Mouse (Mus musculus) liver, embryonic 14.5 days (tissue): ENCODE measurements around the gene Ints4. TPM values are rescaled to one million over a fixed set of nuclear protein-coding genes. Genes with fewer than 3 reads are reported as not detected.

ENCODE experiments used
- ATAC-seq: fragments of 200-750 bp; cut with Nextera tagmentation; 2 replicates; pipeline ENCODE4 v1.8.0; 2017; ENCODE audit warnings: moderate number of reproducible peaks, mild to moderate bottlenecking, moderate library complexity; ENCODE audit not compliant: insufficient read depth
- DNase-seq, 3 experiments: peaks; one replicate each; pipeline ENCODE4 v3.0.0-alpha.2; 2012 to 2013; ENCODE audit warnings: low read depth in 3 of 3, low spot score in 3 of 3
- H3K27ac ChIP-seq: fragments of 300-500 bp; sonication (generic); 2 replicates; pipeline ENCODE4 v1.5.1; 2014; ENCODE audit warnings: moderate library complexity, mild to moderate bottlenecking, control low read depth, inconsistent platforms
- H3K27me3 ChIP-seq: fragments of 300-500 bp; sonication (generic); 2 replicates; pipeline ENCODE4 v1.6.1; 2014; ENCODE audit warnings: mild to moderate bottlenecking, low read length, moderate library complexity; ENCODE audit not compliant: control insufficient read depth, insufficient read depth
- H3K36me3 ChIP-seq: fragments of 300-500 bp; sonication (generic); replicated peaks from 2 replicates; pipeline ENCODE4 v1.6.1; 2014; ENCODE audit warnings: low read depth; ENCODE audit not compliant: control insufficient read depth, insufficient read depth
- H3K4me1 ChIP-seq, 2 experiments: fragments of 200-500 bp in 1 of 2; fragments of 300-500 bp in 1 of 2; sonication (generic) in 1 of 2; replicated peaks; 2 replicates each; pipeline ENCODE4 v1.6.1; 2012 to 2014; ENCODE audit warnings: antibody characterized with exemption in 1 of 2, inconsistent platforms in 1 of 2, low read length in 1 of 2; ENCODE audit not compliant: control insufficient read depth in 2 of 2, insufficient read depth in 2 of 2
- H3K4me2 ChIP-seq: fragments of 300-500 bp; sonication (generic); 2 replicates; pipeline ENCODE4 v1.6.1; 2014; ENCODE audit warnings: low read depth, mild to moderate bottlenecking, control low read depth, moderate library complexity
- H3K4me3 ChIP-seq, 2 experiments: fragments of 200-500 bp in 1 of 2; fragments of 300-500 bp in 1 of 2; sonication (generic) in 1 of 2; 2 replicates each; pipeline ENCODE4 v1.5.1; 2012 to 2014; ENCODE audit warnings: low read depth in 2 of 2, low read length in 2 of 2, mild to moderate bottlenecking in 2 of 2, control low read depth in 1 of 2, inconsistent platforms in 1 of 2, moderate library complexity in 1 of 2; ENCODE audit not compliant: insufficient read depth in 1 of 2
- H3K9ac ChIP-seq: fragments of 300-500 bp; sonication (generic); replicated peaks from 2 replicates; pipeline ENCODE4 v1.6.1; 2014; ENCODE audit warnings: mild to moderate bottlenecking, control low read depth, moderate library complexity
- H3K9me3 ChIP-seq: fragments of 300-500 bp; sonication (generic); 2 replicates; pipeline ENCODE4 v1.6.1; 2016; ENCODE audit warnings: low read length, mixed read lengths; ENCODE audit not compliant: control insufficient read depth
- CTCF ChIP-seq: IDR thresholded peaks from 2 replicates; pipeline ENCODE4 v1.5.1; 2016; ENCODE audit warnings: antibody characterized with exemption, low read depth, control low read depth
- EP300 ChIP-seq: IDR thresholded peaks from 2 replicates; pipeline ENCODE4 v1.6.1; 2016; ENCODE audit warnings: antibody characterized with exemption, low read depth
- WGBS: fragments of 180-500 bp; shearing (Covaris S2); extraction: QIAGEN DNeasy Blood & Tissue Kit; methylation state at CpG from one replicate; pipeline ENCODE4 v1.1.7; 2014; ENCODE audit not compliant: insufficient replicate concordance; 5-methylcytosine and 5-hydroxymethylcytosine counted together
- polyA plus RNA-seq, 2 experiments: library from polyadenylated mRNA; depleted of rRNA in 1 of 2; stranded (reverse) in 1 of 2; unstranded in 1 of 2; fragments of >200 nt; fragmentation: Nextera tagmentation in 1 of 2; extraction: Ambion mirVana in 1 of 2; gene quantifications; 2 replicates each; pipeline versions ENCODE4 v1.2.1 to v1.2.3; 2012 to 2014

Gene Ints4
- polyA plus RNA-seq, 2 experiments: 19.1 to 26.8 TPM

GRCm38 (mm10) chr7:97491157-97491556 is 10.4 kb downstream of the Ints4 start:
- Histone ChIP-seq H3K27me3 (no peaks in the 10 kb centered on the region), H3K4me2 (no peak overlapping the region), H3K9me3 (no peaks in the 10 kb centered on the region), H3K4me3 (no peak overlapping the region), H3K36me3 (peaks cover 7% of the 10 kb centered on the region), H3K27ac (no peak overlapping the region), H3K9ac (no peak overlapping the region), H3K4me1 (no peaks in the 10 kb centered on the region)
- ATAC-seq (no peak), DNase-seq (no peak)
- 69% methylated on average over 3 of the region's 3 CpGs for WGBS
- TF ChIP-seq EP300: no peak
- no peak for TF ChIP-seq CTCF

- TF ChIP-seq EP300 (no peak), CTCF (no peak)
- H3K4me1 ChIP-seq: no peaks in the 10 kb centered on the region
- no peak overlapping the region for H3K9ac ChIP-seq
- 56% methylated on average over 4 of the region's 4 CpGs for WGBS
- H3K27me3 ChIP-seq: no peaks in the 10 kb centered on the region
- DNase-seq (no peak), ATAC-seq (no peak)
- H3K9me3 ChIP-seq: no peaks in the 10 kb centered on the region
- H3K4me3 ChIP-seq: no peak overlapping the region
- H3K27ac ChIP-seq: no peak overlapping the region
- no peak overlapping the region for H3K4me2 ChIP-seq
- H3K36me3 ChIP-seq: peaks cover 5% of the 10 kb centered on the region
Measured at GRCm38 (mm10) chr7:97492420-97492819, 11.7 kb downstream of the Ints4 start.

- ATAC-seq (no peak), DNase-seq (no peak)
- no peak for TF ChIP-seq CTCF
- TF ChIP-seq EP300: no peak
- Histone ChIP-seq H3K9me3 (no peaks in the 10 kb centered on the region), H3K27ac (no peak overlapping the region), H3K27me3 (no peaks in the 10 kb centered on the region), H3K4me3 (no peak overlapping the region), H3K4me1 (no peaks in the 10 kb centered on the region), H3K9ac (no peak overlapping the region), H3K36me3 (peaks cover 5% of the 10 kb centered on the region), H3K4me2 (no peak overlapping the region)
Measured at GRCm38 (mm10) chr7:97495052-97495451, 14.3 kb downstream of the Ints4 start.

- WGBS: 78% methylated on average over 5 of the region's 5 CpGs
- no peaks in the 10 kb centered on the region for H3K27me3 ChIP-seq
Measured at GRCm38 (mm10) chr7:97500555-97501209, 19.9 kb downstream of the Ints4 start.

GRCm38 (mm10) chr7:97514786-97515185 is 34.0 kb downstream of the Ints4 start:
- Histone ChIP-seq H3K4me2 (no peak overlapping the region), H3K27me3 (no peaks in the 10 kb centered on the region), H3K4me3 (no peak overlapping the region), H3K36me3 (peaks cover 5% of the 10 kb centered on the region), H3K9me3 (no peaks in the 10 kb centered on the region), H3K4me1 (no peaks in the 10 kb centered on the region), H3K27ac (no peak overlapping the region), H3K9ac (no peak overlapping the region)
- DNase-seq (no peak), ATAC-seq (no peak)
- WGBS: 73% methylated on average over 1 of the region's 1 CpGs
- no peak for TF ChIP-seq EP300
- TF ChIP-seq CTCF: no peak

More at GRCm38 (mm10) chr7:97500555-97501209, 19.9 kb downstream of the Ints4 start:
- Histone ChIP-seq H3K36me3 (peaks cover 2% of the 10 kb centered on the region), H3K4me3 (no peak overlapping the region), H3K9ac (no peak overlapping the region), H3K4me1 (no peaks in the 10 kb centered on the region), H3K27ac (no peak overlapping the region), H3K4me2 (no peak overlapping the region), H3K9me3 (no peaks in the 10 kb centered on the region)
- TF ChIP-seq CTCF (no peak), EP300 (no peak)
- DNase-seq (no peak), ATAC-seq (no peak)
